Mouse (Mus musculus) spleen, adult 2 months (tissue): ENCODE results near the gene Olfml2a. TPM values are rescaled to one million over a fixed set of nuclear protein-coding genes. Genes with fewer than 3 reads are reported as not detected.

Experiments used
- DNase-seq, 2 experiments: peaks; one replicate each; pipeline versions ENCODE4 v3.0.0 to v3.0.0-alpha.2; 2012 to 2021; ENCODE audit warnings: low spot score in 2 of 2, low read depth in 1 of 2
- H3K27ac ChIP-seq: fragments of 200-500 bp; 2 replicates; pipeline ENCODE4 v1.5.1; 2012; ENCODE audit warnings: low read length, inconsistent platforms; ENCODE audit not compliant: insufficient read depth
- H3K27me3 ChIP-seq: fragments of 200-500 bp; 2 replicates; pipeline ENCODE4 v1.6.1; 2012; ENCODE audit warnings: mild to moderate bottlenecking, moderate library complexity, low read length, inconsistent platforms; ENCODE audit not compliant: control insufficient read depth, insufficient read depth
- H3K36me3 ChIP-seq: fragments of 200-500 bp; 2 replicates; pipeline ENCODE4 v1.6.1; 2012; ENCODE audit warnings: mild to moderate bottlenecking, low read length, inconsistent platforms; ENCODE audit not compliant: control insufficient read depth, insufficient read depth
- H3K4me1 ChIP-seq: fragments of 200-500 bp; 2 replicates; pipeline ENCODE4 v1.6.1; 2011; ENCODE audit warnings: inconsistent platforms; ENCODE audit not compliant: control insufficient read depth, insufficient read depth, insufficient read length
- H3K4me3 ChIP-seq: fragments of 200-500 bp; 2 replicates; pipeline ENCODE4 v1.5.1; 2011; ENCODE audit warnings: mild to moderate bottlenecking, inconsistent platforms; ENCODE audit not compliant: insufficient read depth, insufficient read length; ENCODE audit errors: extremely low read depth
- CTCF ChIP-seq: fragments of 200-500 bp; IDR thresholded peaks from 2 replicates; pipeline ENCODE4 v1.5.1; 2011; ENCODE audit warnings: mild to moderate bottlenecking, inconsistent platforms; ENCODE audit not compliant: insufficient read depth, insufficient read length, insufficient replicate concordance; ENCODE audit errors: extremely low read depth
- POLR2A ChIP-seq: fragments of 200-500 bp; IDR thresholded peaks from 2 replicates; pipeline ENCODE4 v1.6.1; 2011; ENCODE audit warnings: low read depth, low read length, inconsistent platforms
- WGBS: fragments of 180-500 bp; shearing (Covaris S2); methylation state at CpG from one replicate; pipeline ENCODE4 v1.1.7; 2018; 5-methylcytosine and 5-hydroxymethylcytosine counted together
- polyA plus RNA-seq: library from polyadenylated mRNA; depleted of rRNA; stranded (reverse); fragments of >200 nt; gene quantifications from 2 replicates; pipeline ENCODE4 v1.2.3, GENCODE M21; 2012; rRNA removed

The Olfml2a gene
- polyA plus RNA-seq, 1 experiment, result 2.4 TPM

- H3K4me3 ChIP-seq, result no peak overlapping the region
- TF ChIP-seq POLR2A, result no peak
- TF ChIP-seq CTCF, result no peak
- peaks cover 34% of the 10 kb centered on the region for H3K36me3 ChIP-seq
- DNase-seq, result no peak
- WGBS, result 82% methylated on average over 7 of the region's 7 CpGs
- H3K27ac ChIP-seq, result peak overlapping the region; percentile 36
- H3K27me3 ChIP-seq, result no peaks in the 10 kb centered on the region
- peaks cover 18% of the 10 kb centered on the region for H3K4me1 ChIP-seq
Observed at GRCm38 (mm10) chr2:39012768-39013279, 81.0 kb downstream of the Olfml2a start.

Other genes with a start within 250 kb of the Olfml2a start
- gene Nr5a1, start 217.4 kb upstream of the Olfml2a start, polyA plus RNA-seq, result 15.1 and 15.7 TPM in 2 replicates
- gene Nr6a1, start 4.3 kb upstream of the Olfml2a start, polyA plus RNA-seq, result 0.70 and 1.3 TPM in 2 replicates
- gene Wdr38, start 65.5 kb downstream of the Olfml2a start, polyA plus RNA-seq, result 0.44 and 0.50 TPM in 2 replicates
- 51.0 and 82.0 TPM in 2 replicates for gene Arpc5l, start 73.4 kb downstream of the Olfml2a start, polyA plus RNA-seq
- gene Rpl35, start 73.6 kb downstream of the Olfml2a start, polyA plus RNA-seq, result 149 and 220 TPM in 2 replicates
- gene Golga1, start 133.6 kb downstream of the Olfml2a start, polyA plus RNA-seq, result 6.4 and 7.7 TPM in 2 replicates